Mouse (Mus musculus) stomach, embryonic 16.5 days (tissue): ENCODE results near the gene Tmem160. TPM values are rescaled to one million over a fixed set of nuclear protein-coding genes. Genes with fewer than 3 reads are reported as not detected.

Experiments
- ATAC-seq: fragments of 200-750 bp; cut with Nextera tagmentation; 2 replicates; pipeline ENCODE4 v1.8.0; 2017; ENCODE audit warnings: moderate number of reproducible peaks, moderate TSS enrichment; ENCODE audit not compliant: insufficient read depth, low FRiP score
- H3K27ac ChIP-seq: fragments of 300-500 bp; sonication (generic); 2 replicates; pipeline ENCODE4 v1.5.1; 2014; ENCODE audit warnings: low read length
- H3K27me3 ChIP-seq: fragments of 300-500 bp; sonication (generic); 2 replicates; pipeline ENCODE4 v1.6.1; 2014; ENCODE audit warnings: low read length, control low read depth, mixed read lengths; ENCODE audit not compliant: control insufficient read depth, insufficient read depth
- H3K36me3 ChIP-seq: fragments of 300-500 bp; sonication (generic); 2 replicates; pipeline ENCODE4 v1.6.1; 2014; ENCODE audit warnings: low read length; ENCODE audit not compliant: control insufficient read depth, insufficient read depth
- H3K4me1 ChIP-seq: fragments of 300-500 bp; sonication (generic); 2 replicates; pipeline ENCODE4 v1.6.1; 2014; ENCODE audit warnings: low read length, control low read depth, mixed read lengths; ENCODE audit not compliant: control insufficient read depth, insufficient read depth
- H3K4me2 ChIP-seq: fragments of 300-500 bp; sonication (generic); 2 replicates; pipeline ENCODE4 v1.6.1; 2014; ENCODE audit warnings: low read depth, low read length, mixed read lengths
- H3K4me3 ChIP-seq: fragments of 300-500 bp; sonication (generic); replicated peaks from 2 replicates; pipeline ENCODE4 v1.5.1; 2014; ENCODE audit warnings: mild to moderate bottlenecking, low read length
- H3K9ac ChIP-seq: fragments of 300-500 bp; sonication (generic); 2 replicates; pipeline ENCODE4 v1.6.1; 2014; ENCODE audit warnings: low read length
- H3K9me3 ChIP-seq: fragments of 300-500 bp; sonication (generic); replicated peaks from 2 replicates; pipeline ENCODE4 v1.6.1; 2016; ENCODE audit warnings: low read length, control low read depth; ENCODE audit not compliant: control insufficient read depth
- WGBS: fragments of 180-500 bp; shearing (Covaris S2); extraction: QIAGEN DNeasy Blood & Tissue Kit; methylation state at CpG from one replicate; pipeline ENCODE4 v1.1.7; 2014; 5-methylcytosine and 5-hydroxymethylcytosine counted together
- polyA plus RNA-seq: library from polyadenylated mRNA; unstranded; fragments of >200 nt; fragmentation: Nextera tagmentation; extraction: Ambion mirVana; gene quantifications from 2 replicates; pipeline ENCODE4 v1.2.1, GENCODE M21; 2015

Gene Tmem160
- polyA plus RNA-seq, 1 experiment from 2014 or later = 44.2 TPM

- 47% methylated on average over 2 of the region's 2 CpGs for WGBS
- Histone ChIP-seq H3K27ac (no peak overlapping the region), H3K4me3 (no peak overlapping the region), H3K36me3 (0 out of 2 replicates have a peak, but pooled peaks cover 8% of the 10 kb centered on the region), H3K9me3 (no peaks in the 10 kb centered on the region), H3K4me1 (0 out of 2 replicates have a peak, but pooled peaks cover 4% of the 10 kb centered on the region), H3K4me2 (no peak overlapping the region), H3K9ac (no peak overlapping the region), H3K27me3 (no peaks in the 10 kb centered on the region)
- no peak for ATAC-seq
These were observed 39.6 kb upstream of the Tmem160 start for GRCm38 (mm10) chr7:16412930-16413329.

GRCm38 (mm10) chr7:16415426-16415825 lies 37.2 kb upstream of the Tmem160 start:
- Histone ChIP-seq H3K4me2 (no peak overlapping the region), H3K9ac (no peak overlapping the region)

DNA sequence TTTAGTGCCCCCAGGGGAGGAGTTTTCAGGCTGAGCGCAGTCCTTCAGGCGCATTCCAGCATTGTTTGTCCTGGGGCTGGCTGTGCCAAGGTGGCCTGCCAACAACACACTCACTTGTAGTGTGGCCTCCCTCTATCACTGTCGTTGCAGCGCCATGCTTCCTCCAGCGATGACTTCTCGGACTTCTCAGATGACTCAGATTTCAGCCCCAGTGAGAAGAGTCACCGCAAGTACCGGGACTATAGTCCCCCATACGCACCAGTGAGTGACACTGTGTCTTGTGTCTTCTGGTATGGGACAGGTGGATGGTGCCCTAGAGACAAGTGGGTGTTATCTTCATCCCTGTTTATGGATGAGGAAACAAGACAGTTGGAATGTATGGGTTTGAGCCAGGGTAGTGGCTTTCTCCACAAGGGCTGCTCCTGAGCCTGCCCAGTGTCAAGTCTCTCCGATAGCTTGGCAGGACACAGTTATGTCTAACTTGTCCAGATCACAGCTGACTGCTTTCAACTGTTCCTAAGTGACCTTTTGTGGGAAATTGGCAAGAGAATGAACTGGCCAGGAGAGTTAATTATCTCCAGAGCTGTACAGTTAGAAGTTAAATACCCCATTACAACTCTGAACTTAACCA lies 35.3 kb upstream of the Tmem160 start:
- H3K27me3 ChIP-seq = no peaks in the 10 kb centered on the region
- H3K9ac ChIP-seq = no peak overlapping the region
- ATAC-seq = no peak
- no peak overlapping the region for H3K4me2 ChIP-seq
- H3K36me3 ChIP-seq = peaks cover 33% of the 10 kb centered on the region
- H3K4me1 ChIP-seq = 0 out of 2 replicates have a peak, but pooled peaks cover 4% of the 10 kb centered on the region
- H3K27ac ChIP-seq = no peak overlapping the region
- WGBS = 82% methylated on average over 10 of the region's 10 CpGs
- H3K9me3 ChIP-seq = no peaks in the 10 kb centered on the region
- H3K4me3 ChIP-seq = no peak overlapping the region

More at GRCm38 (mm10) chr7:16415426-16415825, 37.2 kb upstream of the Tmem160 start:
- 0 out of 2 replicates have a peak, but pooled peaks cover 4% of the 10 kb centered on the region for H3K4me1 ChIP-seq
- 65% methylated on average over 3 of the region's 3 CpGs for WGBS
- H3K27me3 ChIP-seq = no peaks in the 10 kb centered on the region
- ATAC-seq = peak; percentile 92
- peaks cover 17% of the 10 kb centered on the region; the same call in 1 of the 2 replicates for H3K36me3 ChIP-seq
- peak overlapping the region; percentile 61; the same call in 1 of the 2 replicates for H3K27ac ChIP-seq
- H3K9me3 ChIP-seq = no peaks in the 10 kb centered on the region
- H3K4me3 ChIP-seq = no peak overlapping the region

- no peaks in the 10 kb centered on the region for H3K27me3 ChIP-seq
- peaks cover 36% of the 10 kb centered on the region for H3K36me3 ChIP-seq
- H3K9ac ChIP-seq = no peak overlapping the region
- no peak for ATAC-seq
- no peaks in the 10 kb centered on the region for H3K4me1 ChIP-seq
- H3K27ac ChIP-seq = no peak overlapping the region
- no peaks in the 10 kb centered on the region for H3K9me3 ChIP-seq
- no peak overlapping the region for H3K4me2 ChIP-seq
- H3K4me3 ChIP-seq = no peak overlapping the region
- 79% methylated on average over 5 of the region's 5 CpGs for WGBS
These were observed 33.9 kb upstream of the Tmem160 start for GRCm38 (mm10) chr7:16418713-16419112.

DNA sequence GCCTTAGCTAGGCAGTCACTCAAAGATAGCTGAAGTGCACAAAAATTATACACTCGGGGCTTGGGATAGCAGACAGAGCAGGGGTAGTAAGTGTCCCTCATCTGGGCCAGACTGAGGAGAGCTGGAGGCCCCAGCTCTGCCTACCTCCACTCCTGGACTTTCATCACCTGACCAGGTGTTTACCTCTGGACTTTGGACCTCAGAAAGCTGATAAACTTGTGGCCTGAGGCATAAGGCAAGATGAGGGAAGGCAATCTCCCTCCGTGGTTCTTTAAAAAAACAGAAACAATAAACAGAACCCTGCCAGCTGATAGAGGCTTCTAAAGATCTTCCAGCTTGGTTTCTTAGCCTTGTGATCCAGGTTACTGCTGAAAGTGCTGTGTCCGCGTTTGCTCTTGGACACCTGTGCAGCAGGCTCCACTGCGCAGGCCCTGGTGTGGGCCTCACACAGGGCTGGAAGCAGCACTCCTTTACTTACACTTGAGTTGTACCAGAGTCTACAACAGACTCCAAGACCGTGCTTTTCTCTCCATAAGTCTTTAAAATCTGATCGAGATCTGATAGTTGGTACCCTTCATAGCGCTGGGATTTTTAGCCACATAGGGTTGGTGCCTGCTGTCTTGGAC lies 32.0 kb upstream of the Tmem160 start:
- Histone ChIP-seq H3K9me3 (no peaks in the 10 kb centered on the region), H3K4me1 (no peaks in the 10 kb centered on the region), H3K27ac (peak overlapping the region; percentile 32), H3K36me3 (peaks cover 55% of the 10 kb centered on the region), H3K4me2 (no peak overlapping the region), H3K4me3 (no peak overlapping the region), H3K27me3 (no peaks in the 10 kb centered on the region), H3K9ac (no peak overlapping the region)
- peak; percentile 73 for ATAC-seq
- WGBS = 80% methylated on average over 8 of the region's 8 CpGs

- WGBS = 83% methylated on average over 18 of the region's 18 CpGs
- H3K9ac ChIP-seq = no peak overlapping the region
- no peaks in the 10 kb centered on the region for H3K4me1 ChIP-seq
- H3K4me2 ChIP-seq = no peak overlapping the region
- H3K4me3 ChIP-seq = no peak overlapping the region
- H3K9me3 ChIP-seq = no peaks in the 10 kb centered on the region
- H3K27ac ChIP-seq = no peak overlapping the region
- H3K27me3 ChIP-seq = no peaks in the 10 kb centered on the region
- peaks cover 61% of the 10 kb centered on the region for H3K36me3 ChIP-seq
- no peak for ATAC-seq
These were observed 30.2 kb upstream of the Tmem160 start for GRCm38 (mm10) chr7:16422222-16422856.

DNA sequence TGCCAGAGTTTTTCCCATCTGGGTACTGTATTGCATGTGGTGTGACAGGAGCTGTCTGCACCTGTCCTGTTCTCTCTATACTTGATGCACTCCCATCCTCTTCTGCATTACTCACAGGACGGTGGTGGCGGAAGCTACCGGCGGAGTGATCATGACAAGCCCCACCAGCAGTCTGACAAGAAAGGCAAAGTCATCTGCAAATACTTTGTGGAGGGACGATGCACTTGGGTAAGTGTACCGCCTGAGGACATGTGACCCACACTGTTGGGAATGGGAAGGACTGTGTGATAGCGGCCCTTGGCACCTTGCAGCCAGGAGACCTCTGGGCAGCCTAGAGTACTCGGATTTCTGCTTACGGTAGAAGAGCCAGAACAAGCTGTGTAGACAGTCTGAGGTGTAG lies 28.8 kb upstream of the Tmem160 start:
- H3K36me3 ChIP-seq = peaks cover 57% of the 10 kb centered on the region
- WGBS = 88% methylated on average over 9 of the region's 9 CpGs
- no peak overlapping the region for H3K9ac ChIP-seq
- H3K4me2 ChIP-seq = no peak overlapping the region
- H3K4me1 ChIP-seq = no peaks in the 10 kb centered on the region
- no peak overlapping the region for H3K4me3 ChIP-seq
- no peaks in the 10 kb centered on the region for H3K9me3 ChIP-seq
- no peak for ATAC-seq
- H3K27ac ChIP-seq = no peak overlapping the region
- no peaks in the 10 kb centered on the region for H3K27me3 ChIP-seq

GRCm38 (mm10) chr7:16425721-16426120 lies 26.9 kb upstream of the Tmem160 start:
- Histone ChIP-seq H3K9ac (no peak overlapping the region), H3K4me3 (no peak overlapping the region), H3K27ac (no peak overlapping the region), H3K36me3 (peaks cover 67% of the 10 kb centered on the region), H3K4me1 (no peaks in the 10 kb centered on the region), H3K9me3 (no peaks in the 10 kb centered on the region), H3K4me2 (no peak overlapping the region), H3K27me3 (no peaks in the 10 kb centered on the region)
- 88% methylated on average over 10 of the region's 10 CpGs for WGBS
- ATAC-seq = peak; percentile 14; the same call in 1 of the 2 replicates

DNA sequence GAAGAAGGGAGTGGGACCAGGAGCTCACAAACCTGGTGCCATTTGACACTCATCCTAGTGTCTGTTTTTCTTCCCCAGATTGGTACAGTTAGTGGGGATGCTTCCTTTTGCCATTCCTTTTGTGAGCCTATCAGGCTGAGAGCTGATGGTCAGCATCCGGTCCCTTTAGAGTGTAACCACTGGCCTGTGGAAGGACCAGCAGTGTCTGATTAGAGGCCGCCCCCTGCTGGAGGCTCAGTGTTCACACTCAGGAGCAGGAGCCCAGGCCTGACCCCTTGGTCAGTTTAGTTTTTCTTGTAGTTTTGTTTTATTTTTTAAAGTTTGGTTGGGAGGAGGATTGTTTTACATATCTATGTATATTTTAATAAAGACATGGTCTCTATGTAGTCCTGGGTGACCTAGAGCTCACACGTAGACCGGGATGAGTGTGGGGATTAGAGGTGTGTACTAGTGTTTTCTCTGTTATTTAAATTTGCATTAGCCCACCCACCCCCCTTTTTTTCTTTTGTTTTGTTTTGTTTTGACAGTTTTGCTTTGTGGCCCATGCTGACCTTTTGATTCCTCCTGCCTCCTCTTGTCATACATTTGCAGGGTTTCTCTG lies 26.4 kb upstream of the Tmem160 start:
- Histone ChIP-seq H3K9ac (no peak overlapping the region), H3K4me3 (no peak overlapping the region), H3K4me1 (no peaks in the 10 kb centered on the region), H3K4me2 (no peak overlapping the region), H3K27ac (no peak overlapping the region), H3K27me3 (no peaks in the 10 kb centered on the region), H3K36me3 (peaks cover 65% of the 10 kb centered on the region), H3K9me3 (no peaks in the 10 kb centered on the region)
- ATAC-seq = peak; percentile 64; the same call in 1 of the 2 replicates
- 54% methylated on average over 4 of the region's 4 CpGs for WGBS
